Mouse (Mus musculus): ENCODE measurements around the gene Lemd1. TPM values are rescaled to one million over a fixed set of nuclear protein-coding genes. Genes with fewer than 3 reads are reported as not detected.
"Not testable (repeated sequence)": the region's sequence is repeated elsewhere in the genome, so short reads cannot be mapped to it uniquely, and the experiment has no call there.

Lemd1 gene
- polyA plus RNA-seq, 1 experiment from 2014 or later, result 22.6 TPM

DNA sequence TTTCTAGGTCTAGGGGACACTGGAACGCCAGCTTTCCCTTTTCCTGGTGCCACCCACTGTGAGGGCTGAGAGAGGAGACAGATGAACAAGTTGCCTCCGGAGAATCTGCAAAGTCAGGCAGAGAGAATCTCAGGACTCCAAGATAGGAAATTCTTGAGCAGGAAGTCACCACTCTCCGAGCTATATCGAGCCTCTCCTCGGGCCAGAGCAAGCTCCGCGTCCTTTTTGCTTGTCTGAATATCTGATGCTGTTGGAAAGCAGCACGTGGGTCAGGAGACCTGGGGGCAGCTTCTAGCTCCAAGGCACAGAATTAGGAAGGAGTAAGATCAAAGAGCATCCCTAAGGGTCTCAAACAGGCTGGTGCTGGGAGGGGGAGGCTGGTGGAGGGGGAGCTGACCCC, 37.5 kb upstream of the Lemd1 start:
- no peak for ATAC-seq (ENCODE audit: low read depth)
- peaks cover 13% of the 10 kb centered on the region for H3K4me1 ChIP-seq (replicated peaks)
- H3K4me3 ChIP-seq, result no peak overlapping the region
- no peak overlapping the region for H3K27ac ChIP-seq (replicated peaks)
- H3K9me3 ChIP-seq, result no peaks in the 10 kb centered on the region
- H3K4me2 ChIP-seq, result no peak overlapping the region
- WGBS, result 15% methylated on average over 8 of the region's 8 CpGs
- H3K27me3 ChIP-seq, result peaks cover 8% of the 10 kb centered on the region
- no peaks in the 10 kb centered on the region for H3K36me3 ChIP-seq
- H3K9ac ChIP-seq, result no peak overlapping the region

DNA sequence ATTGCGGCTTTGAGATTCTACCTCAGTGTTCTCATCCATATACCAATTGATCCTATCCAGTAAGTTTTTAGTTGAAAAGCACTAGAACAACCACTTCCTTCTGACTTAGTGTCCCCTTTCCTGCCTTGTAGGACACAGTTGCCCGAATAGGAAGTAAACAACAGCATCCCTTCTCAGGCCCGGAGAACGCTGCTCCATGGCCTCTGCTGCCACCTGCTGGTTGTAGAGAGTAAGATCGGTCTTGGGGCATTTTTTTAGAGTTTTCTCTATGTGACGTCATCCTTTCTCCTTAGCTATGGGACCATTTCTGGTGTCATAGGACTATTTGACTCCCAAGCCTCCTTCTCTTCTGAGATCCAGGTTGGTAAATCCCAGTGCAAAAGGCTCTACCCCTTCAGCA, 35.5 kb upstream of the Lemd1 start:
- H3K4me3 ChIP-seq, result no peak overlapping the region
- H3K9ac ChIP-seq, result no peak overlapping the region
- H3K27ac ChIP-seq (replicated peaks), result no peak overlapping the region
- no peak for ATAC-seq (ENCODE audit: low read depth)
- peaks cover 34% of the 10 kb centered on the region for H3K4me1 ChIP-seq (replicated peaks)
- H3K27me3 ChIP-seq, result peaks cover 16% of the 10 kb centered on the region
- H3K4me2 ChIP-seq, result no peak overlapping the region
- WGBS, result 10% methylated on average over 6 of the region's 6 CpGs
- H3K36me3 ChIP-seq, result no peaks in the 10 kb centered on the region
- no peaks in the 10 kb centered on the region for H3K9me3 ChIP-seq

DNA sequence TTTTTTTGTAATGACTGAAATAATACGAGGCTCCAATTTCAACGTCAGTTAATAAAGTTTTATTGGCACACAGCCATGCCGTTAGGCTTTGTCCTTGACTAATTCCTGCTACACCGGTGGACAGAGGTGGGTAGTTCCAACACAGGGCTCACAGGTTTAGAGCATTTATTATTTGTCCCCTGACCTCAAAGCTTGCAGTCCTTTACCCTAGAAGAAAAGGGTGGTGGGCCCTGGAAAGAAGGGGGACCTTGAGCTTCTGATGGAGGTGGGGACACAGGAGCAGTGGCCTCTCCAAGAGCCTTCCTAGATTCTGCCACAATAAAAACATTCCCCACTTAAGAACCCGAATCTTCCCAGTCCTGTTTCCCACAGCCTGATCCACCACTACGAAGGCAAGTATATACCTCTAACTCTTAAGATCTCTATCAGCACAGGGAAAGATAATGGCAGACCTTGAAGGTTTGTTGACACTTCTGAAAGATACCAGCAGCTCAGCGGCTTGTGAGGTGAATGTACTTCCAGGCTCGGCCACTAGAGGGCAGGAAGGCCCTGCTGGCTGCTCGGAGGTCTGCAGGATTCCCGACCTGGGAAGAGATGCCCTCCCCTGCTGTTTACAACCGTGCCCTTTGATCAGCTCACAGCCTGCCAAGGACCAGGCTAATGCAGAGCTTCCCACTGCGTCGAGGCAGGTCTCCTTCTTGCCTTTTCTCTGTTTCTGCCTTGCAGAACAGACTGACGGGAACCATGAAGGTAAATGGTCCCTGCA, 34.0 kb upstream of the Lemd1 start:
- ATAC-seq (ENCODE audit: low read depth), result peak; percentile 78
- H3K36me3 ChIP-seq, result no peaks in the 10 kb centered on the region
- H3K9me3 ChIP-seq, result no peaks in the 10 kb centered on the region
- H3K4me3 ChIP-seq, result no peak overlapping the region
- peak overlapping the region; percentile 39 for H3K4me2 ChIP-seq
- H3K4me1 ChIP-seq (replicated peaks), result peaks cover 42% of the 10 kb centered on the region
- peaks cover 22% of the 10 kb centered on the region for H3K27me3 ChIP-seq
- H3K9ac ChIP-seq, result peak overlapping the region; percentile 47; the same call in 1 of the 2 replicates
- no peak overlapping the region; the same call in 1 of the 2 replicates for H3K27ac ChIP-seq (replicated peaks)
- WGBS, result 20% methylated on average over 14 of the region's 14 CpGs

DNA sequence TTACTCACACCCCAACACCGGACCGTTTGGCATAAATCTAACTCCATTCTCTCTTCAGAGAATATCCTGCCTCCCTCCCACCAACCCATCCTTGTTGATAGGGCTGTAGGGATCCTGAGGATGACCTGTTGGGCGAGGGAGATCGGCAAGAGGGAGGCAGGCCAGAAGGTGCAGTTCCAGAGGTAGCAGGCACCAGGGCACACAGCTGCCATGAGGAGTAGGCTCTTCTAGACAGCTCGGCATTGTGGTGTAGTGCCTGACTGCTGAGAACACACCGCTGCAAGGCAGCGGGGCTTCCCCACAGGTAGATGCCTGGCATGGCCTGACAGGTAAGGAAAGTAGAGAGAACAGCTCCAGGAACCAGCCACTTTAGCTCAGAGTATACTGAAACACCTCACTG, 33.4 kb upstream of the Lemd1 start:
- peak overlapping the region; percentile 39 for H3K4me2 ChIP-seq
- H3K4me1 ChIP-seq (replicated peaks), result peaks cover 42% of the 10 kb centered on the region
- no peaks in the 10 kb centered on the region for H3K36me3 ChIP-seq
- H3K9ac ChIP-seq, result peak overlapping the region; percentile 47; the same call in 1 of the 2 replicates
- H3K27me3 ChIP-seq, result peaks cover 22% of the 10 kb centered on the region
- no peaks in the 10 kb centered on the region for H3K9me3 ChIP-seq
- no peak overlapping the region for H3K4me3 ChIP-seq
- no peak overlapping the region; the same call in 1 of the 2 replicates for H3K27ac ChIP-seq (replicated peaks)
- 16% methylated on average over 7 of the region's 7 CpGs for WGBS
- ATAC-seq (ENCODE audit: low read depth), result peak; percentile 48

DNA sequence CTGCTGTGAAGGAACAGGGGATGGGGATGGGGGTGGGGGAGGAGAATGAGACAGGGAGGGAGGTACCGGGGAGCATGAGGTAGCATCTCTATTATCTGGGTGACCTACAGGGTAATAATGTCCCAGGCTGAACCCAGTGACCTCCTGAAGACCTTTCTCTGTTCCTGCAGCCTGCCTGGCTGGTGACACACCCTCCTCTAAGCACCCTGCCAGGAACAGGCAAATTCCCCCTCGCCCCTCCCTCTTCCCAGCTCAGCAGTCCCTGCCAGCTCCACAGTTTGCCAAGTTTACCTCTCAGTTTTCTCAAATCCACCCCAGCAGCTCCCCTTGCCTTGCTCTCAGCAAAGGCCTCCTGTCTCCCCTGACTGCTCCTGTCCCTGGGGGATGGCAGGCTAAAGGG, 32.5 kb upstream of the Lemd1 start:
- Histone ChIP-seq H3K4me2 (no peak overlapping the region), H3K4me1 (replicated peaks) (peaks cover 42% of the 10 kb centered on the region), H3K9me3 (no peaks in the 10 kb centered on the region), H3K27ac (replicated peaks) (no peak overlapping the region), H3K27me3 (peaks cover 22% of the 10 kb centered on the region), H3K9ac (no peak overlapping the region), H3K4me3 (no peak overlapping the region), H3K36me3 (no peaks in the 10 kb centered on the region)
- ATAC-seq (ENCODE audit: low read depth), result no peak
- 10% methylated on average over 2 of the region's 2 CpGs for WGBS

DNA sequence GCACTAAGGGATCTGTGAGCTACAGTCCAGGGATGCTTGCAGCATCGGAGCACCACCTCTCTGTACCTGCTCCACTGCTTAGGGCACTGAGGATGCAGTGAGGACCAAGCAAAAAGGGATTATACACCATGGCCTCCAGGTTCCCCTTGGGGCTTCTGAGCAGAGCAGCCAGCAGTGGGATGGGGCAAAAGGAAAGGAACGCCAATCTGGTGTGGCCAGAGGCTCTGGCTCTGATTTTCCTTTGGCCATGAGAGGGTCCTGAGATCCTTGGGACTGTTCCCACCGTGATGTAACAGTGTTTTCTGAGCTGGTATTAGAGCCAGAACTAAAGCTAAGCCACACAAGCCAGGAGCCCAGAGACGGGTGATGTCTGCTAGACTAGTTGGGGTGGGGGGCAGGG, 31.6 kb upstream of the Lemd1 start:
- Histone ChIP-seq H3K9ac (0 out of 2 replicates have a peak overlapping the region, but pooled peaks have one; percentile 9), H3K9me3 (no peaks in the 10 kb centered on the region), H3K27ac (replicated peaks) (no peak overlapping the region), H3K27me3 (peaks cover 22% of the 10 kb centered on the region), H3K36me3 (no peaks in the 10 kb centered on the region), H3K4me1 (replicated peaks) (peaks cover 50% of the 10 kb centered on the region), H3K4me3 (no peak overlapping the region), H3K4me2 (no peak overlapping the region)
- 51% methylated on average over 4 of the region's 4 CpGs for WGBS
- no peak for ATAC-seq (ENCODE audit: low read depth)

DNA sequence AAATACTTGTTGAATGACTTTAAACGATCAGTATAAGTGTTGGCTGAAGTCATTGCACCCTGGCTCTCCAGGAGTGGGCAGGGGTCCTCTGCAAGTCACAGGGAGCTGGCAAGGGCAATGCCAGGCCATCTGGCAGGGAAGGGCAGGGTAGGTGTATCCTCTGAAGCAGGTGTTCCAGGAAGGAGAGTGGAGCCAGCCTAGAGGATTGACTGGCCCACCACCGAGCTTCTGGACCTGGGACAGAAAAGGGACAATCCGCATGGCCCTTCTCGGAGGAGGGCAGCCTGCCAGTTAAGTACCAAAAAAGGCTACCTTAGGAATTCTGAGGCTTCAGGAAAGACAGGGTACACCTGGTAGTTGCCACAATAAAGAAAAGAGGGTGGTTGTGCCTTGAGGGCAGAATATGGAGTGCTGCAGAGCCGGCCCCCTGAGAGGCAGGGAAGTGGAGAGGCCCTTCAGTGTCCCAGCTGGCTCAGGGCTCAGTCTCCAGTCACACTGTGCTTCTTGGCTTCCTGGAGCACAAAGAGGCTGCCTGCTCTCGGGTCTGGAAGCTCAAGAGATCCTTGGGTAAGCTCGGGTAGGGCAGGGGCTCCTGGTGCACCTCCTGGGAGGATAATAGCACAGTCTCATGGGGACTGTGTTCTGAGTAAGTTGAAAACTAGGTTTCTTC, 29.9 kb upstream of the Lemd1 start:
- no peak for ATAC-seq (ENCODE audit: low read depth)
- H3K4me1 ChIP-seq (replicated peaks), result peaks cover 57% of the 10 kb centered on the region
- peaks cover 22% of the 10 kb centered on the region for H3K27me3 ChIP-seq
- no peaks in the 10 kb centered on the region for H3K36me3 ChIP-seq
- 61% methylated on average over 7 of the region's 7 CpGs for WGBS
- H3K27ac ChIP-seq (replicated peaks), result no peak overlapping the region
- no peak overlapping the region for H3K4me3 ChIP-seq
- H3K4me2 ChIP-seq, result no peak overlapping the region
- H3K9ac ChIP-seq, result no peak overlapping the region
- no peaks in the 10 kb centered on the region for H3K9me3 ChIP-seq

DNA sequence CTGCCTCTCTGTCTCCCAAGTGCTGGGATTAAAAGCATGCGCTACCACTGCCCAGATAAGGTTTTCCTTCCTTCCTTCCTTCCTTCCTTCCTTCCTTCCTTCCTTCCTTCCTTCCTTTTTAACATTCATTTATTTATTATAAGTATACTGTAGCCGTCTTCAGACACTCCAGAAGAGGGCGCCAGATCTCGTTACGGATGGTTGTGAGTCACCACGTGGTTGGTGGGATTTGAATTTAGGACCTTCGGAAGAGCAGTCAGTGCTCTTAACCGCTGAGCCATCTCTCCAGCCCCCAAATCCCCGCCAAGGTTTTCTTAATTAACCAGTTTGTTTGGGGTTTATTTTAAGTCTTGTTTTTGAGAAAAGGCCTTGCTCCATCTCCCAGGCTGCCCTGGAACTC, 28.6 kb upstream of the Lemd1 start:
- not testable (repeated sequence) for H3K9ac ChIP-seq; H3K9me3 ChIP-seq; H3K4me3 ChIP-seq; H3K4me2 ChIP-seq; ATAC-seq (ENCODE audit: low read depth); H3K36me3 ChIP-seq; H3K27ac ChIP-seq (replicated peaks)
- 55% methylated on average over 9 of the region's 9 CpGs for WGBS
- Histone ChIP-seq H3K4me1 (replicated peaks) (peaks cover 54% of the 10 kb centered on the region), H3K27me3 (peaks cover 22% of the 10 kb centered on the region)

DNA sequence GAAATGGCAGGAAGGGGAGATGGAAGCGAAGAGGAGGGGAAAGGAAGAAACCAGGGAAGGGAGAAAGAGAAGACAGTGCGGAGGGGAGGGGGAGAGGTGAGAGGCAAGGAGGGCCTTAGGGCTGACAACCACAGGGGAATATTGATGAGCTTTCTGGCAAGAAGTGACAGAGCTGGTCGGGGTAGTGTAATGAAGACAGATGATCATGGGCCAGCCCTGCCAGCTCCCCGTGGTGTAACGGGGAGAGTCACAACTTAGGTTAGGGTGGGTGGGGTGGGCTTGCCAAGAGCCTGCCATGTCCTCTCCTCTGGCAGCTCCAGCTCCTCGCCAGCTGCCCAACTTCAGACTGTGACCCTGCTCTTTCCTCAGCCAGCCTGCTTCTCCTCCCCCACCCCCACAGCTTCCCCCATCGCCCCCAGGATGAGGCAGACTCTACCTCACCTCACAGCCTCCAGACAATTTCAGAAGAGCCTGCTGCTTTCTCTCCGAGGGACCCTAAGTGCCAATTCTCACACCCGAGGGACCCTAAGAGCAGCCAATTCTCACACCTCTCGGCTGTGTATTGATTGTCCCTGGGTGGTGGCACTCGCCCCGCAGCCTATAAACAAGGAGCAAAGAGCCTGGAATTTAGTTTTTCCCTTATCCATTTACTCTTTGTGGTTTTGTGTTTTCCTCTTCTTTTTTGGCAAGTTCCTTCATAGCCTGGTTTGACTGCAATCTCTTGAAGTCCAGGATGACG, 26.3 kb upstream of the Lemd1 start:
- peaks cover 42% of the 10 kb centered on the region for H3K4me1 ChIP-seq (replicated peaks)
- no peaks in the 10 kb centered on the region for H3K9me3 ChIP-seq
- H3K4me2 ChIP-seq, result no peak overlapping the region
- H3K27ac ChIP-seq (replicated peaks), result no peak overlapping the region
- no peak overlapping the region for H3K4me3 ChIP-seq
- peaks cover 10% of the 10 kb centered on the region for H3K27me3 ChIP-seq
- 13% methylated on average over 13 of the region's 13 CpGs for WGBS
- peak; percentile 60; the same call in 1 of the 2 replicates for ATAC-seq (ENCODE audit: low read depth)
- H3K9ac ChIP-seq, result no peak overlapping the region
- no peaks in the 10 kb centered on the region for H3K36me3 ChIP-seq

DNA sequence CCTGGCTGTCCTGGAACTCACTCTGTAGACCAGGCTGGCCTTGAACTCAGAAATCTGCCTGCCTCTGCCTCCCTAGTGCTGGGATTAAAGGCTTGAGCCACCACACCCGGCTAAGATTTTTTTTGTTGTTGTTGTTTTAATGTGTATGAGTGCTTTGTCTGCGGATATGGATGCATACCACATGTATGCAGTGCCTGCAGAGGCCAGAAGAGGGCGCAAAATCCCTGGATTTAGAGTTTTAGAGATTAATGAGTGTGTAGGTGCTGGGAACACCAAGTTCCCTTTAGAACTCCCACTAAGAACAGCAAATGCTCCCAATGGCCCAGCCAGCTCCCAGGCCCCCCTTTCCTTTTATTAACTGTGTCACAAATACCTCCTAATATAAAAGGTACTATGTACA, 25.4 kb upstream of the Lemd1 start:
- Histone ChIP-seq H3K36me3 (no peaks in the 10 kb centered on the region), H3K4me1 (replicated peaks) (peaks cover 38% of the 10 kb centered on the region), H3K9me3 (no peaks in the 10 kb centered on the region), H3K4me2 (no peak overlapping the region), H3K27me3 (peaks cover 9% of the 10 kb centered on the region), H3K4me3 (no peak overlapping the region), H3K27ac (replicated peaks) (no peak overlapping the region), H3K9ac (no peak overlapping the region)
- 67% methylated on average over 3 of the region's 3 CpGs for WGBS
- no peak for ATAC-seq (ENCODE audit: low read depth)

DNA sequence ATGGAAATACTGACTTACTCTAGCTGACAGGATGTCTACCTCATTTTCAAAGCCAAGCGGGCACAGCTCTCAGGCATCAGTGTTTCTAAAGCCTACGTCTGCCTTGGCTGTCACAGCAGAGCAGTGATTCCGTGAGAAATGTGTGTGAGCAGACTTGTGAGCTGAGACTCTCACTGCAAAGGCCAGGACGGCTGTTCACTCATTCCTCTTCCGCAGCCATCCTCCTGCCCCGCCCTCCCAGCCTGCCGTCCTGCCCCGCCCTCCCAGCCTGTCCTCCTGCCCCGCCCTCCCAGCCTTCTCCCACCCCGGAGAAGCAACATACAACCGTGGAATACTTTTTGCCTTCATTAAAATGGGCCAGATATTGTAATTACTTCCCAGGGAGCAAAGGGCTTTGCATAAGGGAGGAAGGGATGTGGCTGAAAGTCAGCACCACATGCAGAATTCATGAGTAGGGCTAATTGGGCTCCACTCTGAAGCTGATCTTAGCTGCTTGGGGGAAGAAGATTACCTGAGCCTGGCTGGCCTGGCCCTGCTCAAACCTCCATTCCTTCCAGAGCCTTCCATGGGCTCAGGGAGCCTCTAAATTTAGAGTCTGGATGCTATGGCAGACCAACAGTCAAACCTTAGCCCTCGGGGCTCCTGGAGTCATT, 23.0 kb upstream of the Lemd1 start:
- peak; percentile 49; the same call in 1 of the 2 replicates for ATAC-seq (ENCODE audit: low read depth)
- peak overlapping the region; percentile 52 for H3K9ac ChIP-seq
- H3K36me3 ChIP-seq, result no peaks in the 10 kb centered on the region
- WGBS, result 10% methylated on average over 12 of the region's 12 CpGs
- peaks cover 35% of the 10 kb centered on the region for H3K4me1 ChIP-seq (replicated peaks)
- H3K27ac ChIP-seq (replicated peaks), result peak overlapping the region; percentile 65
- H3K4me2 ChIP-seq, result peak overlapping the region; percentile 46
- peaks cover 4% of the 10 kb centered on the region; the same call in 1 of the 2 replicates for H3K27me3 ChIP-seq
- peak overlapping the region; percentile 17 for H3K4me3 ChIP-seq
- no peaks in the 10 kb centered on the region for H3K9me3 ChIP-seq
